Mouse (Mus musculus): ENCODE measurements around the gene Spata17. TPM values are rescaled to one million over a fixed set of nuclear protein-coding genes. Genes with fewer than 3 reads are reported as not detected.
"Not testable (repeated sequence)": the region's sequence is repeated elsewhere in the genome, so short reads cannot be mapped to it uniquely, and the experiment has no call there.

Gene Spata17
- polyA plus RNA-seq, 1 experiment from 2014 or later: 0.72 TPM

DNA sequence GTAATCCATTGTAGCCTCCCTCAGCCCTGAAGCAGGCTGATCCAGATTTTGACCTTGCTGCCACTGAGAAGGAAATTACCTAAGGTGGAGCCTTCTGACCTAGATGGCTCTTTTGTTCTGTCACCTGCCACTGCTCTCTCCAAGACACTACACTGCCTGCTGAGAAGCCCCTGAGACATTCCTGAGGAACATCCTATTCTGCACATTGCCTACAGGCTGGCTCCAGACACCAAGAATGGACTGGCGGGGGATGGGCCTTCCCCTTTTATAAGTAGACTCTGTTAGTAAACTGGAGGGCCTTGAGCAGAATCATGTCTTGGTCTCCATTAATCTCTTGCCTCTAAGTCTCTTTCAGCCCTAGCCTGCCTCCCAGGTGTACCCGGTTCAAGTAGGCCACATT, 87.7 kb downstream of the Spata17 start:
- ATAC-seq (ENCODE audit: insufficient number of reproducible peaks, low FRiP score); H3K4me3 ChIP-seq; H3K9me3 ChIP-seq (replicated peaks); H3K4me2 ChIP-seq; H3K27me3 ChIP-seq (replicated peaks); H3K27ac ChIP-seq (ENCODE audit: poor library complexity, severe bottlenecking); H3K36me3 ChIP-seq; H3K9ac ChIP-seq: not testable (repeated sequence)
- peaks cover 11% of the 10 kb centered on the region for H3K4me1 ChIP-seq (replicated peaks)
- WGBS: 72% methylated on average over 2 of the region's 2 CpGs

- Histone ChIP-seq H3K4me3 (no peak overlapping the region), H3K9me3 (replicated peaks) (no peaks in the 10 kb centered on the region), H3K9ac (no peak overlapping the region), H3K27ac (ENCODE audit: poor library complexity, severe bottlenecking) (no peak overlapping the region), H3K36me3 (no peaks in the 10 kb centered on the region), H3K27me3 (replicated peaks) (no peaks in the 10 kb centered on the region), H3K4me2 (peak overlapping the region; percentile 27; the same call in 1 of the 2 replicates), H3K4me1 (replicated peaks) (peaks cover 11% of the 10 kb centered on the region)
- no peak for ATAC-seq (ENCODE audit: insufficient number of reproducible peaks, low FRiP score)
- WGBS: 56% methylated on average over 11 of the region's 11 CpGs
Observed at GRCm38 (mm10) chr1:187125733-187126132, 89.5 kb downstream of the Spata17 start.

GRCm38 (mm10) chr1:187124967-187125366, 90.3 kb downstream of the Spata17 start:
- WGBS: 72% methylated on average over 3 of the region's 3 CpGs
- no peaks in the 10 kb centered on the region for H3K9me3 ChIP-seq (replicated peaks)
- no peaks in the 10 kb centered on the region for H3K27me3 ChIP-seq (replicated peaks)

DNA sequence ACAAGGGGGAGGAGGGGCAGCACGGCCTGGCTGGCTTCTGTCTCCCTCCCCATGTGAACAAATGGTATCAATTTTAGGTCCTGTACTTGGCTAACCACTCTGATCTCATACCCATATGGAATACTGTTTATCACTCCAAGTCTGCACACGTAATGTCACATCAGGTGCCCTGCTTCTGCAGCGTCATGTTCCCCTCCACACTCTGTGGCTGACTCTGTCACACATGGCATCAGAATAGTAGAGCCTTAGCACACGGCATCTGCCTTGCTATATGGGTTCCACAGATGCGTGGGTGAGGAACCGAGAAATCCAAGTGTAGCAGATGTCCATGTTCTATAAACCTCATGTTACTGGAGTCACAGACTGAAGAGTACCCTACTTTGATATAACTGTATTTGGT, 96.0 kb downstream of the Spata17 start:
- WGBS: 88% methylated on average over 6 of the region's 6 CpGs
- ATAC-seq (ENCODE audit: insufficient number of reproducible peaks, low FRiP score): no peak

More at GRCm38 (mm10) chr1:187124967-187125366, 90.3 kb downstream of the Spata17 start:
- Histone ChIP-seq H3K9ac (no peak overlapping the region), H3K4me2 (no peak overlapping the region), H3K27ac (ENCODE audit: poor library complexity, severe bottlenecking) (no peak overlapping the region), H3K4me1 (replicated peaks) (peaks cover 11% of the 10 kb centered on the region), H3K4me3 (no peak overlapping the region), H3K36me3 (no peaks in the 10 kb centered on the region)
- ATAC-seq (ENCODE audit: insufficient number of reproducible peaks, low FRiP score): no peak

DNA sequence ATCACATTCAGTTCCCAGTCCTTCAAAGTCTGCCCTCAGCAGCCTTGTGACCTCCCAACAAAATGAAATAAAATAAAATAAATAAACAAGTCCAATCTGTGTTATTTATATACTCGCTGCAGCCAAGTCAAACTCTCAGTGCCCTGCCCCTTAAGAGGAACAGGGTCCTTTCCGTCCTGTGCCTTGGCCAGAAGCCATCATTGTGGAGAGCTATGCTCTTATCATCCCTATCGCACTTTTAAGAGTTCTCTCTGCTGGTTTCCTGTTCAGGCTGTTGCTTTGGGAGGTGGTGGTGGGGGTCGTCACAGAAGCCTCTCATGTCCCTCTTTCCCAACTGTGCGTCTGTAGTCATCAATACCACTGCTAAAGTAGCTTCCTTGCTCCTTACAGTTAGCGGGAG, 97.2 kb downstream of the Spata17 start:
- Histone ChIP-seq H3K36me3 (no peaks in the 10 kb centered on the region), H3K9ac (no peak overlapping the region), H3K4me3 (no peak overlapping the region), H3K27ac (ENCODE audit: poor library complexity, severe bottlenecking) (peak overlapping the region; percentile 19), H3K9me3 (replicated peaks) (no peaks in the 10 kb centered on the region), H3K27me3 (replicated peaks) (no peaks in the 10 kb centered on the region), H3K4me2 (no peak overlapping the region), H3K4me1 (replicated peaks) (peaks cover 19% of the 10 kb centered on the region)
- peak; percentile 61 for ATAC-seq (ENCODE audit: insufficient number of reproducible peaks, low FRiP score)
- WGBS: 21% methylated on average over 6 of the region's 6 CpGs

More for the DNA sequence above, 96.0 kb downstream of the Spata17 start:
- peaks cover 19% of the 10 kb centered on the region for H3K4me1 ChIP-seq (replicated peaks)
- H3K9ac ChIP-seq: no peak overlapping the region
- H3K4me3 ChIP-seq: no peak overlapping the region
- no peaks in the 10 kb centered on the region for H3K9me3 ChIP-seq (replicated peaks)
- H3K36me3 ChIP-seq: no peaks in the 10 kb centered on the region
- no peaks in the 10 kb centered on the region for H3K27me3 ChIP-seq (replicated peaks)
- H3K4me2 ChIP-seq: no peak overlapping the region
- no peak overlapping the region for H3K27ac ChIP-seq (ENCODE audit: poor library complexity, severe bottlenecking)

DNA sequence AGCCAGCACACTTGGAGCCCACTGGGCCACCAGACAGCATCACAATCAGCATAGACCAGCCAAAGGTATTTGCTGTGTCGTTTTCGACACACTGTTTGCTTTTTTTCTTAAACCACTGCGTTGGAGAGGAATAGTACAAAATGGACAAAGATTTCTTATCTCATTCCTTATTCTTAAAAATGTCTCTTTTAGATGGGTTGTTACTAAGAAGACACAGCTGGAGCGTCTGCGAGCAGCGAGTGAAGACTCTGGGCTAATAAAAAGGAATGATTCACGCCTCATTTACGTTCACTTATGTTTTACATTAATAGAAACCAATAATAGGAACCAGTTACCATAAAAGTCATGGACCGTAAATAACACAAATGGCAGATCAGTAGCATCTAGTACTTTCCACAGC, 101.5 kb downstream of the Spata17 start:
- Histone ChIP-seq H3K9ac (no peak overlapping the region), H3K9me3 (replicated peaks) (no peaks in the 10 kb centered on the region), H3K27me3 (replicated peaks) (no peaks in the 10 kb centered on the region), H3K4me2 (no peak overlapping the region), H3K36me3 (no peaks in the 10 kb centered on the region), H3K27ac (ENCODE audit: poor library complexity, severe bottlenecking) (no peak overlapping the region), H3K4me3 (no peak overlapping the region), H3K4me1 (replicated peaks) (peaks cover 14% of the 10 kb centered on the region)
- no peak for ATAC-seq (ENCODE audit: insufficient number of reproducible peaks, low FRiP score)
- 90% methylated on average over 9 of the region's 9 CpGs for WGBS

DNA sequence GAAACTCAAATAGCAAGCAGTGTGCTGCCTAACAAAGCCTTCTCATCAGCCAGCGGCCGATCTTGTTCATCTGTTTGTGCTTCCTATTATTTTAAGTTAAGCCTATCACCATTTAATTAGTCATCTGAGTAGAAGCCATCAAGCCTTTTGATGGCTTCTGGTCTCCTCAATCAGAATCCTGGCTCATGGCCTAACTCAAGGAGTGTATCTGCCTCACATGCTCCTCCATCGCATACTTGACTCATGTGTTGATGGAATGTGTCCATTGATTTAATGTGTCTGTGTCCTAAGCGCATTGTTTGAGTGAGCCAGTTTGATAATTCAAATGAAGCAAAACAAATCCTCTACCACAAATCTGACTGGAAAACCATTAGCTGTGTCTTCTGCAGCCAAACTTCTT, 113.1 kb downstream of the Spata17 start:
- WGBS: 61% methylated on average over 4 of the region's 4 CpGs
- no peak for ATAC-seq (ENCODE audit: insufficient number of reproducible peaks, low FRiP score)

DNA sequence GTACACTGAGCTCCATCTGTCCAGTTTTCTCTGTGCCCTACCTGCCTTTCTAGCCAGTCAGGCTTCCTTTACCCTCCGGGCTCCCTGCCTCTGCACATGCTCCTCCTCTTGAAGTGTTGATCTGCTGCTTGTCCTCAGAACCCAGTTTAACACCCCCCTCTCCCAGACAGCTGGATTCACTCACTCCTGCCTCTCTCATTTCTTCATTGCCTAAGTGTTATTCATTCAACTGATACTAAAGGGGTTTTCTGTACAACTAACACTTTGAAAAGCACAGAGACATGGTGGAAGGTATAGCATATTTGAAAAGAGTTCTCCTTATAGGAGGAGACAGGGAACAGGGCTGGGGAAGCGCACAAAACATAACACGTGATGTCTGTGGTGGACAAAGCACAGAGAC, 114.1 kb downstream of the Spata17 start:
- Histone ChIP-seq H3K4me1 (replicated peaks) (peaks cover 19% of the 10 kb centered on the region), H3K4me3 (no peak overlapping the region), H3K9ac (no peak overlapping the region), H3K9me3 (replicated peaks) (no peaks in the 10 kb centered on the region), H3K27ac (ENCODE audit: poor library complexity, severe bottlenecking) (no peak overlapping the region), H3K27me3 (replicated peaks) (no peaks in the 10 kb centered on the region), H3K4me2 (no peak overlapping the region), H3K36me3 (no peaks in the 10 kb centered on the region)
- no peak for ATAC-seq (ENCODE audit: insufficient number of reproducible peaks, low FRiP score)
- WGBS: 52% methylated on average over 3 of the region's 3 CpGs

More for the DNA sequence above, 113.1 kb downstream of the Spata17 start:
- H3K4me1 ChIP-seq (replicated peaks): peaks cover 19% of the 10 kb centered on the region
- no peak overlapping the region for H3K9ac ChIP-seq
- no peak overlapping the region for H3K27ac ChIP-seq (ENCODE audit: poor library complexity, severe bottlenecking)
- no peaks in the 10 kb centered on the region for H3K27me3 ChIP-seq (replicated peaks)
- no peaks in the 10 kb centered on the region for H3K36me3 ChIP-seq
- no peaks in the 10 kb centered on the region for H3K9me3 ChIP-seq (replicated peaks)
- H3K4me2 ChIP-seq: no peak overlapping the region
- H3K4me3 ChIP-seq: no peak overlapping the region

- 77% methylated on average over 3 of the region's 3 CpGs for WGBS
- no peak overlapping the region for H3K27ac ChIP-seq (ENCODE audit: poor library complexity, severe bottlenecking)
- no peak overlapping the region for H3K4me2 ChIP-seq
- ATAC-seq (ENCODE audit: insufficient number of reproducible peaks, low FRiP score): no peak
- H3K9me3 ChIP-seq (replicated peaks): no peaks in the 10 kb centered on the region
- no peaks in the 10 kb centered on the region for H3K27me3 ChIP-seq (replicated peaks)
- no peak overlapping the region for H3K9ac ChIP-seq
- no peaks in the 10 kb centered on the region for H3K36me3 ChIP-seq
- peaks cover 19% of the 10 kb centered on the region for H3K4me1 ChIP-seq (replicated peaks)
- H3K4me3 ChIP-seq: no peak overlapping the region
Observed at GRCm38 (mm10) chr1:187100624-187101023, 114.6 kb downstream of the Spata17 start.

DNA sequence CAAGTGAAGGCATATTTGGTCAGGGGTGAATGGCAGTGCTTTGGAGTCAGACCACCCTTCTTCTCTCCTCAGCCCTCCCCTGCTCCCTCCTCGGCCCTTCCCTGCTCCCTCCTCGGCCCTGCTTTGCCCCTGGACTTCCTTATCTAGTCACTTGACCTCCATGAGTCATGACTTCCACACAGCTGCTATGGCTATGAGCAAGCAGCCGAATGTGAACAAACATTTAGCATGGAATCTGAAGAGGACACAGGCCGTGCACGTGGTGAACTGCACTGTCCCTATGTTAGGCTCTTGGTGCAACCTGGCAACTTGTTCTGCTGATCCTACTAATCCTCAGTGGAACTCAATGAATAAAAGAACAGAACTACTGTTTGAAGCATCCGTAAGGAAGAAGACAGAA, 117.0 kb downstream of the Spata17 start:
- no peak overlapping the region for H3K9ac ChIP-seq
- no peak overlapping the region for H3K27ac ChIP-seq (ENCODE audit: poor library complexity, severe bottlenecking)
- no peak overlapping the region for H3K4me2 ChIP-seq
- no peaks in the 10 kb centered on the region for H3K36me3 ChIP-seq
- H3K4me1 ChIP-seq (replicated peaks): peaks cover 19% of the 10 kb centered on the region
- WGBS: 25% methylated on average over 6 of the region's 6 CpGs
- no peak for ATAC-seq (ENCODE audit: insufficient number of reproducible peaks, low FRiP score)
- no peaks in the 10 kb centered on the region for H3K27me3 ChIP-seq (replicated peaks)
- no peak overlapping the region for H3K4me3 ChIP-seq
- H3K9me3 ChIP-seq (replicated peaks): no peaks in the 10 kb centered on the region

DNA sequence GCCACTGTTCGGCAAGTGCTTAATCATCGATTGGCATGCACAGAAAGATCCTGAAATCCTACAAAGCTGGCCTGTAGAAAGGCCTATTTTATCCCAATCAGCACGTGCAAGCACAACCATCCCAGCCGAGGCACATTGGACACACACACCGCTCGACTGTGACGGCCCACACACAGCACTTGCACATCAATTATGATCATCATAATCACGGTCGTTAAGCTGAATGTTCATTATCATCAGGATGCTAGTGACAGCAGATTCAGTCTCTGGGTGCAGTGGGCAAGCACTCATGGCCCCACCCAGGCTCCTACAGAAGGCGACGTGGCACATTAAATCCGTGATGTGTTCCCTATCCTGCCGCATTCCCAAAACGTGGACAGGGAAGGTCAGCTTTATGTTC, 122.7 kb downstream of the Spata17 start:
- no peaks in the 10 kb centered on the region for H3K4me1 ChIP-seq (replicated peaks)
- H3K27me3 ChIP-seq (replicated peaks): no peaks in the 10 kb centered on the region
- no peak overlapping the region for H3K4me3 ChIP-seq
- no peak overlapping the region for H3K4me2 ChIP-seq
- WGBS: 83% methylated on average over 14 of the region's 14 CpGs
- ATAC-seq (ENCODE audit: insufficient number of reproducible peaks, low FRiP score): no peak
- no peaks in the 10 kb centered on the region for H3K9me3 ChIP-seq (replicated peaks)
- no peak overlapping the region for H3K27ac ChIP-seq (ENCODE audit: poor library complexity, severe bottlenecking)
- H3K9ac ChIP-seq: no peak overlapping the region
- no peaks in the 10 kb centered on the region for H3K36me3 ChIP-seq

GRCm38 (mm10) chr1:187088660-187089395, 126.4 kb downstream of the Spata17 start:
- H3K27me3 ChIP-seq (replicated peaks): no peaks in the 10 kb centered on the region; the same call in 1 of the 2 replicates
- no peak for ATAC-seq (ENCODE audit: insufficient number of reproducible peaks, low FRiP score)
- H3K4me2 ChIP-seq: no peak overlapping the region
- WGBS: 82% methylated on average over 3 of the region's 3 CpGs
- H3K9me3 ChIP-seq (replicated peaks): no peaks in the 10 kb centered on the region
- H3K4me3 ChIP-seq: no peak overlapping the region
- H3K27ac ChIP-seq (ENCODE audit: poor library complexity, severe bottlenecking): no peak overlapping the region
- no peaks in the 10 kb centered on the region for H3K4me1 ChIP-seq (replicated peaks)
- no peak overlapping the region for H3K9ac ChIP-seq
- H3K36me3 ChIP-seq: no peaks in the 10 kb centered on the region
